Mouse (Mus musculus): ENCODE results near the gene Ciao1.

DNA sequence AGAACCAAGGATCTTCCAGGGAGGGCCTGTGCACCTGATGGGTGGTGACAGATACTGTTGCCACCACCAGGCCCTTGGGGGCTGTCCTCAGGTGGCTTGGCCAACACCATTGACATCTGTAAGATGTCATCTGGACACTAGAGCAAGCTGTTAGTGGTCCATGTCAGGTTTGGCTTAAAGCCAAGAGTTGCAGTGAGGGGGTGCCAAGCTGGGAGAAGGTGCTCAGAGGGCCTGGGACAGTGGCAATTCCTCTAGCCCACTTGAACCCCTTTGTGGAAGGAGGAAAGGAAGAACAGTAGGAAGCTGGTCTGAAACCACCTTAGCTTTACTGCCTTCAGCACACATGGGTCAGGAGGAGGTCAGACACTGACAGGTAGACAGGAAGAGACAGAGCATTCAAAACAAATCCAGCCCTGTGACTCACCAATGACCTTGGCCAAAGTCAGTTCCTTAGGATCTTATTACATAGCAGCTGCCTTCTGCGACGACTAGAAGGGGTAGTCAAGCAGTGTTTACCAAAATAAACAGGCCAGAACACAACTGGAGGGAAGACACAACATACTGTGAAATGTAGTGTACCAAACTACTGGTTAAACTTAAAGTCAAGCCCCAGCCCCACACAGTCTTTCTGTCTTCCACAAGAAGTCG lies 4.4 kb upstream of the Ciao1 start:
- no peak for TF ChIP-seq CTCF (IDR thresholded peaks at IDR 0.05; ENCODE audit: low read depth, low read length)
- no peak for TF ChIP-seq POLR2A (IDR thresholded peaks at IDR 0.05; ENCODE audit: extremely low read depth, insufficient read depth, low read length)

Measured in liver, adult 2 months (tissue).